Mouse (Mus musculus) spleen, postnatal 0 days (tissue): ENCODE data around the gene Ampd1. TPM values are rescaled to one million over a fixed set of nuclear protein-coding genes. Genes with fewer than 3 reads are reported as not detected.

Experiments used
- polyA plus RNA-seq: library from polyadenylated mRNA; unstranded; fragments of >200 nt; fragmentation: Nextera tagmentation; extraction: Ambion mirVana; gene quantifications from 2 replicates; pipeline ENCODE4 v1.2.1, GENCODE M21; 2015

Gene Ampd1
- not detected in 2 replicates for polyA plus RNA-seq

GRCm38 (mm10) chr3:103073771-103074170 lies at the start of gene Ampd1:
Gene Ampd1 (plus strand): TSS chr3:103074014.

GRCm38 (mm10) chr3:103058207-103059157 lies 15.3 kb upstream of the Ampd1 start, which contains the start of gene Nras:
Gene Nras (plus strand): TSS chr3:103058285.

GRCm38 (mm10) chr3:103102454-103103390 lies 28.9 kb downstream of the Ampd1 start, which contains the start of gene Dennd2c:
Gene Dennd2c (plus strand): TSS chr3:103102604.

Other genes with a start within 250 kb of the Ampd1 start
- not detected in 2 replicates for gene Sycp1, start 137.9 kb upstream of the Ampd1 start, polyA plus RNA-seq
- gene Nr1h5, start 109.9 kb upstream of the Ampd1 start, polyA plus RNA-seq: not detected in 2 replicates
- 23.1 and 29.0 TPM in 2 replicates for gene Sike1, start 78.3 kb upstream of the Ampd1 start, polyA plus RNA-seq
- 120 and 123 TPM in 2 replicates for gene Csde1, start 53.6 kb upstream of the Ampd1 start, polyA plus RNA-seq
- gene Nras, start 15.7 kb upstream of the Ampd1 start, polyA plus RNA-seq: 38.8 and 40.9 TPM in 2 replicates
- 6.4 TPM in 2 replicates for gene Dennd2c, start 28.6 kb downstream of the Ampd1 start, polyA plus RNA-seq
- gene Bcas2, start 97.6 kb downstream of the Ampd1 start, polyA plus RNA-seq: 158 and 163 TPM in 2 replicates
- gene Trim33, start 205.3 kb downstream of the Ampd1 start, polyA plus RNA-seq: 12.6 and 13.4 TPM in 2 replicates